Mouse (Mus musculus) layer of hippocampus, adult 8-10 months (tissue): ENCODE data around the gene Gm10663. TPM values are rescaled to one million over a fixed set of nuclear protein-coding genes. Genes with fewer than 3 reads are reported as not detected.

Experiments
- DNase-seq, 2 experiments: peaks; one replicate each; pipeline ENCODE4 v3.0.0; 2022; ENCODE audit warnings: low spot score in 2 of 2
- total RNA-seq, 4 experiments: library from RNA; stranded (reverse); gene quantifications; 2 replicates each; pipeline ENCODE4 v1.2.4; 2022

Gm10663 gene
- total RNA-seq = not detected

DNA sequence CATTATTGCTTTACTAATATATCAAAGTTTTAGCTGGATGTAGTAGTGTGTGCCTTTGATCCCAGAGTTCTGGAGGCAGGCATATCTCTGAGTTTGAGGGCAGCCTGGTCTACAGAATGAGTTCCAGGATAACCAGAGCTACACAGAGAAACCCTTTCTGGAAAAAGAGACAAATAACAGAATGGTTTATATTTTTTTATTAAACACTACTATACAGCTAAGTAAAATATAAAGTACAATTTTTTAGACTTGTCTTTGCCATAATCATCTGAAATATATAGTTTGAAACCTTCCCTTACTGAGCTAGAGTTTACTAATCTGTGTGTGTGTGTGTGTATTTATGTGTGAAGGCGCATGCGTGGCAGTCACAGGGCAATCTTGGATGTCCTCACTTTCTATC is at the start of gene Gm10663:
Gene Gm10663, plus strand, starts transcription at position 301 of the 400 bp plus-strand sequence.
- DNase-seq = no peak

- DNase-seq = no peak
These were observed 45.7 kb upstream of the Gm10663 start for GRCm38 (mm10) chr8:65028959-65029686.

GRCm38 (mm10) chr8:65029776-65030175 is 45.1 kb upstream of the Gm10663 start:
- DNase-seq = no peak

GRCm38 (mm10) chr8:65030735-65031485 is 43.9 kb upstream of the Gm10663 start:
- no peak for DNase-seq

GRCm38 (mm10) chr8:65032107-65032506 is 42.7 kb upstream of the Gm10663 start:
- no peak for DNase-seq

DNA sequence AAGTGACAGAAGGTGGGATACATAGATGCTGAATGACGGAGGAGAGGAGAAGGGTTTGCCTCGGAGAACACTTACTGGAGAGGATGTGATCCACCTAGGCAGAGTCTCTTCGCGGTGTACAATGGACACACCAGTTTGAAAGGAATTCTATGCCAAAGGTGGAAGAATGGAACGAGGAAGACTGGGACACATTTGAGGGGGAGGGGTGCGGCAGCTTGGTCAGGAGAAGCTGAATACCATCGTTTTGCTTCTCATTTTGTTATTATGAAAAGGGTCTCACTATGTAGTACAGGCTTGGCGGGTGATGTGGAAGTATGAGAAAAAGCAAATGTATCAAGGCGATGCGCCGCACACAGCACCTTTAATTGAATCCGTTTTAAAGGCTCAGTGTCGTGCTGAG is 41.8 kb upstream of the Gm10663 start:
- no peak for DNase-seq

DNA sequence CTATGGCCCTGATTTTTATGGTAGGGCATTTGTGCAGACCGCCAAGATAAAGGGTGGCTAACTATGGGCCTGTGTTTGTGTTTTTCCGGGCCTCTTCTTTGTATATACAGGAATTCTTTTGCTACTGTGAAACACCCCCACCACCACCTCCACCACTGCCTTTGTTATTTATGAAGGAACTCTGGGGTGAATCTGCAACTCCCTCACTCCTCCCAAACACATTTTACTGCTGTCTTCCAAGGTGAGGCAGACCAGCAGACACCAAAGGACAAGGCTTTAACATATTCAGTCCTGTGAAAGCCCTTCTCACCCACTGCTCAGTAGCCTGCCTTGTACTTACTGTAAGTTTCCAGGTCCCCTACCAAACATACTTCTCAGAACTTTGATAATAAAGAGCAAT is 40.7 kb upstream of the Gm10663 start:
- DNase-seq = no peak

DNA sequence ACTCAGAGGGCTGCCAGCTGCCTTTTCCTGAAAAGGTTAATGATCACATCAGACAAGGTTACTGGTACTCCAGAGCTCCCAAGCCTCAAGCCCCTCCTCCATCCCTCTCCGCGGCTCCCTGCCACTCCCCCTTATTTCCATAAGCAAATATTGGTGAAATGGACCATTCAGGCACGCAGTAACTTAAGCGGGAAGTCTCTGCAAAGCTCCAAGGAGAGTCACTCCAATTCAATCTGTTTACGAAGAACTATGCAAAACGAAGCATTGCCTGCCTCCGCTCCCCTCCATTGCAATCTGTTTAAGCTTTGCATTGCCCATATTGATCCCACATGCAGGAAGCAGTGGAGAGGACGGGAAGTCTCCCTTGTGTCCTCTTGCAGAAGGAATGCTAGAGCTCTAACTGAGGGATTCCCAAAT is 37.7 kb upstream of the Gm10663 start, which contains the start of gene Apela:
Gene Apela, minus strand, starts transcription at position 220 of the 417 bp plus-strand sequence.
- DNase-seq = peak; percentile 6 to 13

DNA sequence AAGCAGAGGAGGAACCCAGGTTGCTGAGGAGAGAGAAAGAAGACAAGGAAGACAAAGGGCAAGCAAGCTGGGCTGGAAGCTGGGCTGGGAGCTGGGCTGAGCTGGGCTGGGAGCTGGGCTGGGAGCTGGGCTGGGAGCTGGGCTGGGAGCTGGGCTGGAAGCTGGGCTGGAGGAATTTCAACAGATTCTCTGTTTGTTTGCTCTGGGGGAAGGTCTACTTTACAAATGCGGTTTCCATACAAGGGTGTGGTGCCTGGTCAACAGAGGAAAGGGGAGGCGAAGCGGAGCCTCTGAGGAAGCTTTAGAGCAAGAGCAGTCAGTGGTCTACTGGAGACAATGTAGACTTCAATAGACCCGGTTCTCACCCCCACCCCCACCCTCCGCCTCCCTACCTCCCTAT is 28.3 kb upstream of the Gm10663 start:
- no peak for DNase-seq

DNA sequence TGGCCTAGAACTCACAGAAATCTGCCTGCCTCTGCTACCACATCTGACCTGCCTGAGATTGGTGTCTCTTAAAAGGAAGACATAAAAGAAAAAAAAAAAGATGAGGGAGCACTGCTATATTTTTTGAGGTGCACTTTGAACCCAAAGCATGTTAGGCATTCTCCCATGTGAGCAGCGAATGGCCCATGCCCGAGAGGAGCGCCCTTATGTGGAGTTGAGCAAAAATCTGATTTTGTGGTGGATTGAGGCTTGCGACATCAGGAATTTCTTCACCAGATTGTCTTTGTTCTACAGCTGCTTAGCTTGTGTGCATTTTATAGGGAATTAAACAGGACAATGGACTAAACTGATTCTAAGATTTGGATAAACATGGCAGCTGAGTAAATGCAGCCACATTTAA is 27.6 kb upstream of the Gm10663 start:
- no peak for DNase-seq

DNA sequence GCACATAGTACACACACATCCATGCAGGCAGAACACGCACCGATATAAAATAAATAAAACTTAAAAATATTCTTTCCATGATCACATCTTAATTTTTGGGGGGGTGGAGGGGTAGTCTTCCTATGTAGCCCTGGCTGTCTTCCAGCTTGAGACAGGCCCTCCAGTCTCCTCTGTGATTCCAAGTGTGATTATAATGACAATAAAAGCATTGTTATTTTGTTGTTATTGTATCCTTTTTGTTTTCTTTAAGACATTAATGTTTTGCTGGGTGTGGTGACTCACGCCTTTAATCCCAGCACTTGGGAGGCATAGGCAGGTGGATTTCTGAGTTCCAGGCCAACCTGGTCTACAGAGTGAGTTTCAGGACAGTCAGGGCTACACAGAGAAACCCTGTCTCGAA is 27.0 kb upstream of the Gm10663 start:
- DNase-seq = no peak

DNA sequence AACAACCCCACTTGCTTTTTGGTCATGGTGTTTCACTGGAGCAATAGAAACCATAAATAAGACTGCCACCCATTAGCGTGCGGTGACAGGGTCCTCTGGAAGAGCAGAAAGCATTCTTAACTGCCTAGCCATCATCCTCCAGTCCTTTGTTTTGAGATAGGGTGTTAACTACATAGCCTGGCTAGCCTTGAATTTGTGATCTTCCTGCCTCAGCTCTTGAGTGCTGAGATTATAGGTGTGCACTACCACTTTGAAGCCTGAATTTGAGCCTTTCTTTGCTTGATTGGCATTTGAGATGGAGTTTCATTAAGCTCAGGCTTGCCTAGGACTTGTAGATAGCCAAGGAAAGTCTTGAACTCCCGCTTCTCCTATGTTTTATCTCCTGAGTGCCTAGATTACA is 21.3 kb upstream of the Gm10663 start:
- no peak for DNase-seq

- no peak for DNase-seq
These were observed 20.9 kb upstream of the Gm10663 start for GRCm38 (mm10) chr8:65053968-65054367.

- DNase-seq = no peak
These were observed 18.1 kb upstream of the Gm10663 start for GRCm38 (mm10) chr8:65056722-65057121.

GRCm38 (mm10) chr8:65062195-65062594 is 12.6 kb upstream of the Gm10663 start:
- DNase-seq = no peak

- no peak for DNase-seq
These were observed 10.8 kb upstream of the Gm10663 start for GRCm38 (mm10) chr8:65064071-65064470.

DNA sequence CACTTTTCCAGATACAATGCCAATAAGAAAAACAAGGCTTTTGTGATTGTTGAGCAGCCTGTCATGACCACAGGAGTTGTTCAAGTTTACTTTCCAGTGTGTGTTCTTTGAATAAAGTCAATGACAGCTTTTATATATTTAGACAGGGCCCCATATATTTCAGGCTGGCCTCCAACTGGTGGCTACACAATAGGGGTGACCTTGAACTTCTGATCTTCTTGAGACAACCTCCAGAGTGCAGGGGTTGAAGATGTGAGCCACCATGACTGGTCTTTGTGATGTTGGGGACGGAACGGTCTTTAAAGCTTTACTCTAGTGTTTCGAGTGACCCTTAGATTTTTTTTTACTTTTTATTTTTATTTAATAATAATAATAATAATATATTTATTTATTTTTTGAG is 9.2 kb upstream of the Gm10663 start:
- DNase-seq = no peak

- DNase-seq = no peak
These were observed 7.8 kb upstream of the Gm10663 start for GRCm38 (mm10) chr8:65067031-65067430.

GRCm38 (mm10) chr8:65067694-65068472 is 7.0 kb upstream of the Gm10663 start:
- DNase-seq = no peak

DNA sequence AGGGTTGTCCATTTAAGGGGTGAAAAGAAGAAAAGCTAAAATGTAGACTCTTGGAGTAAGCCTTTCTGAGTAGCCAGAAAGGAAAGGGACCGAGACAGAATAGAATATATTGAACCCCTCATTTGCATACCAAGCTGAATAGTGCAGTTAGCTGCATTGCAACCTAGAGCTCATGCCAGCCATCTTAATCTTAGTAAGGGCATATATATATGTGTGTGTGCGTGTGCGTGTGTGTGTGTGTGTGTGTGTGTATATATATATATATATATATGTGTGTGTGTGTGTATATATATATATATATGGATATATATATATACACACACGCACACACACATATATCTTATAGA is 6.4 kb upstream of the Gm10663 start:
- no peak for DNase-seq

GRCm38 (mm10) chr8:65070996-65071395 is 3.8 kb upstream of the Gm10663 start:
- no peak for DNase-seq

- no peak for DNase-seq
These were observed 5.9 kb downstream of the Gm10663 start for GRCm38 (mm10) chr8:65080731-65081130.
